Mouse (Mus musculus) kidney, postnatal 4 days (tissue): ENCODE data around the gene Hils1.

Experiments used
- DNase-seq, 2 experiments: peaks; one replicate each; pipeline ENCODE4 v3.0.0; 2021; ENCODE audit warnings: mixed read lengths in 2 of 2

The Hils1 gene

GRCm38 (mm10) chr11:94967419-94967818 lies at the start of gene Hils1:
Gene Hils1, plus strand, starts transcription at chr11:94967593.
- no peak for DNase-seq

DNA sequence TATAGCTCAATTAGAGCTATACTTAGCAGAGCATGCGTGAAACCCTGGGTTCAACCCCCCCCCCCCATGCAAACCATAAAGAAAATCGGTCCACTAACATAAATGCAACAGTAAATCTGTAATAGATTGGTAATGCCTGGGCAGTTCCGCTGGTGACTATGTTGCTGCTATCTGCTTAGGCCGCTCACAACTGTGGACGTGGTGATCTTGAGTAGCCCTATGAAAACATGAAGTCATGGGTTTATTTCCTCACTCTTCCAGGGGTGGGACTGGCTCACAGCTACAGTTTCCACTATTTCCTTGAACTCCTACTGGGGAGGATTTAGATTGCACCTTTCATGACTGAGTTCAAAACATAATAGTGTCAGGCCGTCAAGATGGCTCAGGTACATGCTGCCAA lies 49.7 kb upstream of the Hils1 start:
- DNase-seq, result no peak

DNA sequence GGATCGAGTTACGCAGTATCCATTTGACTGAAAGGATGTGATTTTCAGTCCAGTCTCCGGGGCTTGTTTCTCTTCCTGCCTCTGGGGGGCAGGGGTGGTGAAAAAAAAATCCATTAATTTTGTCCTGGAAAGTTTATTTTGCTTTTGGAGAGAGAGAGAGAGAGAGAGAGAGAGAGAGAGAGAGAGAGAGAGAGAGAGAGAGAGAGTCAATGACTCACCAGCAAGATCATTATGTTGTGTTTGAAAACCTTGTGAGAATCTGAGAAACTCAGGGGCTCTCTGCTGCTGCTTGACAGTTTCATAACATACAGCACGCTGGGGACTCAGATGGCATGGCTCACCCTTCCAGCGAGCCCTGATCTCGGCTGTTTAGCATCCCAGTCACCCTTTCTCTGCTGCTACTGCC lies 46.4 kb upstream of the Hils1 start:
- peak in 1 of 2 experiments; percentile 29 for DNase-seq

GRCm38 (mm10) chr11:94924977-94925376 lies 42.4 kb upstream of the Hils1 start:
- DNase-seq, result no peak

DNA sequence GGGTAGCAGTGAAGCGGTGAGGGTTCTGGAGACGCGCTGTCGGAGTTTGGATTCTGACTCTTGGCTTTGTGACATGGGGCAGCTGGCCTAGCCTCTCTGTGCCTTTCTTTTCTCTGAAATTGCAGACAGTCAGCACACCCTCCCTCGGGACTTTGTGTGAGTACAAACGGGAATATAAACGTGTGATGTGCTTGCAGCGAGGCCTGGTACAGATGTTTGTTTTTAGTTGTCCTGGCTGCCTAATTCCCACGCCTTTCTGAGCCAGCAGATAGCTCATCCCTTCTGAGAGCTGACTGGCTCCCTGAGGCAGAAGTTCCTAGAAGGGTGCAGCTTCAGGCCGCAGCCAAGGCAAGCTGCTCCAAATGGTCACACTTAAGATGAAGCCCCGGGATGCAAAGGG lies 41.0 kb upstream of the Hils1 start:
- peak in 1 of 2 experiments; percentile 22 for DNase-seq

DNA sequence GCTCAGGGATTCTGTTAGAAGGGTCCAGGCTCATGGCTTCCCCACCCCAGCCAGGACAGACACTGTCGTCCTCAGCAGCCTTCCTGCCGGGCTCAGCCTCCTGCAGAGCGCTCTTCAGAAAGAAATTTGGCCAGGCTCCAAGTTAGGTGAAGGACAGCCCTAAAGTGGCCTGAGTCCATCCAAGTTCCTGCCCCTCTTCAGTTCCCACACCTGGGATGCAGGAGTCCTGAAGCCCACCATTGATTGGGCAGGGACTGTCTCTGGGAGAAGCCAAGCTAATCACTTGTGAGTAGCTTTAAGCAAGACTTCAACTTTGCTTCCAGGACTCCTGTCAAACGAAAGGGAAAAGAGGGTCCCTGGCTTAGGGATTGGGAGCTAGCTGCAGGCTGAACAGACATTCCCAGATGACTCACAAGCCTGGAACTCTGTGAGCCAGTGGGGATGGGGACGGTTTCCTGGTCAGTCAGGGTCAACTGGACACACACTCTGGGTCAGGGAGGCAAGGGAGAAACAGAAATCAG lies 39.6 kb upstream of the Hils1 start:
- peak in 1 of 2 experiments; percentile 48 for DNase-seq

DNA sequence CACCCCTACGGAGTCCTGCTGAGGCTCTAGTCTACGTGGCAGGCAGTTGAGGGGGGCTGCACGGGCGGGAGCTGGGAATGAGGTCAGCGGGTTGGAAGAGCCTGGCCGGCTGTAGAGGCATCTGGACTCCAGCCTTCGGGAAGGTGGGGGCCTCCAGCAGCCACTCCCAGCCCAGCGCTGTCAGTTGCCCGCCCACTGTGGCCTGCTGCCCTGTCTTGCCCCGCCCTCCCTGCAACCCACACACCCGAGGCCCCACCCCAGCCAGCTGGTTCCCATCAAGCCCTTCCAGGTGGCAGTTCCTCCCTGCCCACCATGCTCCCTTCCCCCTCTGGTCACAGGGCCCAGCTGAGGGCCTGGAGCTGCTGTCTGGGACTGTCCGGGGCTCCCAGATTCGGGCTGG lies 38.6 kb upstream of the Hils1 start:
- DNase-seq, result peak; percentile 97 to 98

- DNase-seq, result no peak
Observed at GRCm38 (mm10) chr11:94929599-94929998, 37.8 kb upstream of the Hils1 start.

- peak in 1 of 2 experiments; percentile 50 for DNase-seq
Observed at GRCm38 (mm10) chr11:94930151-94930550, 37.2 kb upstream of the Hils1 start.

DNA sequence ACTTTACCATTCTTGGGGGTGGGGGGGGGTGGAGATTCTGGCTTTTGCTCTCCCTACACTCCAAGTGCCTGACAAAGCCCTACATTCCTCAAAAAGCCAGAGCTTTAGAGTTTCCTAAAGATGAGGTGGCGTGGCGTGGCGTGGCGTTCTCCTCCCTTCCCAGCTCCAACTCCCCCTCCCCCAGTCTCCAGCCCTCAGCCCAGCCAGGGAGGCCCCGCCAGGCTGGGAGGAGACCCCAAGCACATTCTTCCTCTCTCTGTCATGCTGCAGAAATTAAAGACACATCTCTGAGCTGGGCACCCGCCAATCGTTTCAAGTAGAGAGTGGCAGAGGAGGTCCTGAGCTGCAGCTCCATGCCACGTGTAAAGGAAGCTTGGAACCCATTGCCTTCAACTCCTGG lies 33.8 kb upstream of the Hils1 start:
- peak; percentile 68 to 79 for DNase-seq

DNA sequence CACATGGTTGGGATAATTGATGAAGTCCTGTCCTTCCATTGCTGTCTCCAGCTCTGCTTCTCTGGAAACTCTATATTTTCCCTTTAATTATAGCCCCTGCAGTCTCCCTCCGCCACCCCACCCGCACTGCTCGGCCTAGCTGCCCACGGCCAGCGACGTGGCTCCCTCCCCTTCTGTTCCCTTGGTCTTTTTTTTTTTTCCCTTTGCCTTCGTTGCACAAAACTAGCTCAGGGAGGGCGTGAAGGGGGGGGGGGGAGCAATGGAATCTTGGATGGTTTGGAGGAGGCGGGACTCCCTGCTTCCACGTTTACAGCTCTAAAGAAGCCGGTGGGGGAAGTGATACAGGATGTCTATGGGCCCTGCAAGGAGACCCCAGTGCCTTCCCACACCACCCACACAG lies 32.9 kb upstream of the Hils1 start:
- peak in 1 of 2 experiments; percentile 60 for DNase-seq

DNA sequence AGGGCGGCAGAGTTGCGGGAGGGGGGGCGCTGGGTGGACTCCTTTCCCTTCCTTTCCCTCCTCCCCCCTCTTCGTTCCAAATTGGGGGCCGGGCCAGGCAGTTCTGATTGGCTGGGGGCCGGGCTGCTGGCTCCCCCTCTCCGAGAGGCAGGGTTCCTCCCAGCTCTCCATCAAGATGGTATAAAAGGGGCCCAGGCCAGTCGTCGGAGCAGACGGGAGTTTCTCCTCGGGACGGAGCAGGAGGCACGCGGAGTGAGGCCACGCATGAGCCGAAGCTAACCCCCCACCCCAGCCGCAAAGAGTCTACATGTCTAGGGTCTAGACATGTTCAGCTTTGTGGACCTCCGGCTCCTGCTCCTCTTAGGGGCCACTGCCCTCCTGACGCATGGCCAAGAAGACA lies 31.3 kb upstream of the Hils1 start, which contains the start of gene Col1a1:
Gene Col1a1 (plus strand): TSS at position 180 of the 400 bp plus-strand sequence.
- peak; percentile 83 to 88 for DNase-seq

- DNase-seq, result peak; percentile 95 to 96
Observed at GRCm38 (mm10) chr11:94936851-94937295, 30.5 kb upstream of the Hils1 start.

- DNase-seq, result peak; percentile 75 to 80
Observed at GRCm38 (mm10) chr11:94937335-94937781, 30.0 kb upstream of the Hils1 start.

- no peak for DNase-seq
Observed at GRCm38 (mm10) chr11:94937787-94938186, 29.6 kb upstream of the Hils1 start.

DNA sequence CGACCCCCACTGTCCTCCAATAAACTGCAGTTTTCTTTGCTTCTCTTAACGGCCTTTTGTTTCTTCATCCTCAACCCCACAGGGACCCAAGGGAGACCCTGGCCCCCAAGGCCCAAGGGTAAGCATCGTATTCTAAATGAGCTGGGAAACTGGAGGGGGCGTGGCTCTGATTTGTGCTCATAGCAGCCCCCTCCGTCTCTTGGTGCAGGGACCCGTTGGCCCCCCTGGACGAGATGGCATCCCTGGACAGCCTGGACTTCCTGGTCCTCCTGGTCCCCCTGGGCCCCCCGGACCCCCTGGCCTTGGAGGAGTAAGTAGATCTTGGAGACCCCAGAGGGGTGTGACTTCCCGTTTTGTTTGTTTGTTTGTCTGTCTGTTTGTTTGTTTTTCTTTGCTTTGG lies 29.1 kb upstream of the Hils1 start:
- DNase-seq, result no peak

GRCm38 (mm10) chr11:94939280-94939679 lies 28.1 kb upstream of the Hils1 start:
- peak; percentile 89 to 90 for DNase-seq

- DNase-seq, result no peak
Observed at GRCm38 (mm10) chr11:94941121-94941520, 26.3 kb upstream of the Hils1 start.

GRCm38 (mm10) chr11:94941776-94942175 lies 25.6 kb upstream of the Hils1 start:
- DNase-seq, result no peak

GRCm38 (mm10) chr11:94942282-94943023 lies 24.9 kb upstream of the Hils1 start:
- peak; percentile 63 to 70 for DNase-seq

- DNase-seq, result no peak
Observed at GRCm38 (mm10) chr11:94943054-94943453, 24.3 kb upstream of the Hils1 start.

DNA sequence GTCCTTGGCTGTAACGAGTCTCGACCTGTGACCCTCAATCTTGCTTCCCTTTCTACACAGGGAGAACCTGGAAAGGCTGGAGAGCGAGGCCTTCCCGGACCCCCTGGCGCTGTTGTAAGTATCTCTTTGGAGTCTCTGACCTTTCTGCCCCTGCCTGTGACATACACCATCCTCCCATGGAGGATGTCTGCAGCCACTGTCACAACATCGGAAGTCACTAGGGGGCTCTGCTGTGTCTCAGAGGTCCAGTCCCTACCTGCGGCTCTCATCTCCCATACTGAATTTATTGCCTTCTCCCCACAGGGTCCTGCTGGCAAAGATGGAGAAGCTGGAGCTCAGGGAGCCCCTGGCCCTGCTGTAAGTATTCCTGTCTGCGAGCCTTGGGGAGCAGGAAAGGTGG lies 23.1 kb upstream of the Hils1 start:
- DNase-seq, result no peak

DNA sequence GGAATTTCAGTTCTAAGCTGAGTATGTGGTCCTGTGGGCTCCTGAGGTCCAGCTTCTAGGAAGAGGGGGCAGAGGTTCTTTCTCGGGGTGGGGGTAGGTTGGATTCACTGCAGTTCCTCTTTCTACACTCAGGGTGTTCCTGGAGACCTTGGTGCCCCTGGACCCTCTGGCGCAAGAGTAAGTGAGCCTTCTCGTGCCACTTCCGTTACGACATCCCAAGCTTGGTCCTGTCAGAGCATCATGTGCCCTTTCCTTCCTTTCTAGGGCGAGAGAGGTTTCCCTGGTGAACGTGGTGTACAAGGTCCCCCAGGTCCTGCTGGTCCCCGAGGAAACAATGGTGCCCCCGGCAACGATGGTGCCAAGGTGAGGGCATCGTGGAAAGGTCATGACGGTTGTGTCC lies 22.2 kb upstream of the Hils1 start:
- DNase-seq, result no peak

GRCm38 (mm10) chr11:94952169-94952568 lies 15.2 kb upstream of the Hils1 start:
- no peak for DNase-seq
